Mouse (Mus musculus): ENCODE data around the gene Osbpl6.

Gene Osbpl6

GRCm38 (mm10) chr2:76406151-76406936 lies at the start of gene Osbpl6:
Gene Osbpl6 (plus strand): TSS chr2:76406508.
- peak; percentile 70 for DNase-seq (ENCODE audit: low spot score)

- DNase-seq (ENCODE audit: low spot score) = no peak
Observed at GRCm38 (mm10) chr2:76360226-76360625, 46.1 kb upstream of the Osbpl6 start, which contains the start of gene Cyct. Gene Cyct (minus strand): TSS chr2:76360450.

- no peak for DNase-seq (ENCODE audit: low spot score)
Observed at GRCm38 (mm10) chr2:76362111-76362510, 44.2 kb upstream of the Osbpl6 start.

- no peak for DNase-seq (ENCODE audit: low spot score)
Observed at GRCm38 (mm10) chr2:76365811-76366210, 40.5 kb upstream of the Osbpl6 start.

GRCm38 (mm10) chr2:76367188-76367922 lies 39.0 kb upstream of the Osbpl6 start:
- DNase-seq (ENCODE audit: low spot score) = no peak

- DNase-seq (ENCODE audit: low spot score) = no peak
Observed at GRCm38 (mm10) chr2:76368861-76369660, 37.2 kb upstream of the Osbpl6 start.

- peak; percentile 67 for DNase-seq (ENCODE audit: low spot score)
Observed at GRCm38 (mm10) chr2:76369821-76370655, 36.3 kb upstream of the Osbpl6 start, which contains the start of gene Rbm45. Gene Rbm45 (plus strand): TSS chr2:76369984.

- no peak for DNase-seq (ENCODE audit: low spot score)
Observed at GRCm38 (mm10) chr2:76370656-76370922, 35.7 kb upstream of the Osbpl6 start.

GRCm38 (mm10) chr2:76372244-76372643 lies 34.1 kb upstream of the Osbpl6 start:
- DNase-seq (ENCODE audit: low spot score) = no peak

- DNase-seq (ENCODE audit: low spot score) = no peak
Observed at GRCm38 (mm10) chr2:76374544-76375206, 31.6 kb upstream of the Osbpl6 start.

- no peak for DNase-seq (ENCODE audit: low spot score)
Observed at GRCm38 (mm10) chr2:76378646-76379045, 27.7 kb upstream of the Osbpl6 start.

GRCm38 (mm10) chr2:76386531-76386930 lies 19.8 kb upstream of the Osbpl6 start:
- DNase-seq (ENCODE audit: low spot score) = no peak

GRCm38 (mm10) chr2:76400178-76400577 lies 6.1 kb upstream of the Osbpl6 start:
- no peak for DNase-seq (ENCODE audit: low spot score)

GRCm38 (mm10) chr2:76405596-76406150 lies 635 bp upstream of the Osbpl6 start:
- no peak for DNase-seq (ENCODE audit: low spot score)

GRCm38 (mm10) chr2:76406937-76407441 lies 681 bp downstream of the Osbpl6 start:
- DNase-seq (ENCODE audit: low spot score) = peak; percentile 46

GRCm38 (mm10) chr2:76409526-76409925 lies 3.2 kb downstream of the Osbpl6 start:
- DNase-seq (ENCODE audit: low spot score) = no peak

GRCm38 (mm10) chr2:76409986-76410385 lies 3.7 kb downstream of the Osbpl6 start:
- DNase-seq (ENCODE audit: low spot score) = no peak

GRCm38 (mm10) chr2:76412924-76413323 lies 6.6 kb downstream of the Osbpl6 start:
- no peak for DNase-seq (ENCODE audit: low spot score)

GRCm38 (mm10) chr2:76417446-76418141 lies 11.3 kb downstream of the Osbpl6 start:
- DNase-seq (ENCODE audit: low spot score) = no peak

- DNase-seq (ENCODE audit: low spot score) = no peak
Observed at GRCm38 (mm10) chr2:76418142-76418518, 11.8 kb downstream of the Osbpl6 start.
